Mouse (Mus musculus): ENCODE results near the gene Gm11042. TPM values are rescaled to one million over a fixed set of nuclear protein-coding genes. Genes with fewer than 3 reads are reported as not detected.

Gene Gm11042
- total and polyA plus RNA-seq, 3 experiments, result not detected

DNA sequence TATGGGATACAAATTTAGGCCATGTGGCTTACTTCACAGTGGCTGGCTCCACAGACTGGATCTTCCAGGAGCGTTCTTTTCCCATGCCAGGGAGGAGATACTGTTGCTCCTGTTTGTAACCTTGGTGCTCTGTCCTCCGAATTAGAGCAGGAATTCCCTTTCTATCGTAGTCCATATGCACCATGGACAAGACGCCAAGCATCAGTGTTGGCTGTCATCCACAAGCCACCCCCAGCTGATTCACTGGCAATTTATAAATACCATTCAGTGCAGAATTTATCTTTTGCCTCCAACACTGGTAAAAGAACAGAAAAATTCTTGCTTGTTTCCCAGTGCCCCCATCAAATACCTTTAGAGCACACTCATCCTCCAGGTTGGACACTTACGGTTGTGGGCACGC is 13.6 kb upstream of the Gm11042 start:
- no peak overlapping the region for H3K9ac ChIP-seq (ENCODE audit: control insufficient read depth, low read depth, low read length, poor library complexity, severe bottlenecking)
- H3K36me3 ChIP-seq (ENCODE audit: control insufficient read depth in 1 of 2, insufficient read depth in 2 of 2, low read length in 2 of 2), result no peaks in the 10 kb centered on the region
- H3K4me1 ChIP-seq (ENCODE audit: control insufficient read depth in 1 of 2, insufficient read depth in 2 of 2, low read length in 2 of 2), result no peaks in the 10 kb centered on the region
- no peak for DNase-seq (ENCODE audit: low read depth, low spot score)
- H3K27ac ChIP-seq (ENCODE audit: control insufficient read depth, low read depth, low read length), result no peak overlapping the region
- H3K4me3 ChIP-seq (ENCODE audit: control insufficient read depth in 1 of 2, insufficient read depth in 1 of 2, low read depth in 2 of 2, low read length in 2 of 2), result no peak overlapping the region
- TF ChIP-seq MAX (IDR thresholded peaks at IDR 0.05; ENCODE audit: low read length) (no peak), MXI1 (IDR thresholded peaks at IDR 0.05; ENCODE audit: low read depth, low read length) (no peak), MAZ (IDR thresholded peaks at IDR 0.05; ENCODE audit: low read depth, low read length) (no peak), GABPA (IDR thresholded peaks at IDR 0.05; ENCODE audit: low read depth, low read length) (no peak), USF1 (IDR thresholded peaks at IDR 0.05; ENCODE audit: low read depth, low read length) (no peak), CTCF (IDR thresholded peaks at IDR 0.05 in 2 of 3, conservative IDR thresholded peaks at IDR 0.05 in 1 of 3; ENCODE audit: control insufficient read depth in 1 of 3, insufficient read depth in 1 of 3, low read depth in 2 of 3, low read length in 3 of 3, poor library complexity in 1 of 3, severe bottlenecking in 1 of 3) (no peak), USF2 (IDR thresholded peaks at IDR 0.05; ENCODE audit: borderline replicate concordance in 1 of 2, insufficient read depth in 1 of 2, low read depth in 1 of 2, low read length in 2 of 2) (no peak), BHLHE40 (IDR thresholded peaks at IDR 0.05; ENCODE audit: borderline replicate concordance, low read depth, low read length) (no peak), NRF1 (IDR thresholded peaks at IDR 0.05; ENCODE audit: insufficient read depth, low read depth, low read length, poor library complexity, severe bottlenecking) (no peak), ETS1 (IDR thresholded peaks at IDR 0.05; ENCODE audit: low read depth, low read length) (no peak), EP300 (IDR thresholded peaks at IDR 0.05; ENCODE audit: low read depth in 1 of 2, low read length in 2 of 2) (no peak), MYC (IDR thresholded peaks at IDR 0.05; ENCODE audit: low read depth, low read length) (no peak), NELFE (IDR thresholded peaks at IDR 0.05; ENCODE audit: low read depth, low read length) (no peak)
- no peaks in the 10 kb centered on the region for H3K27me3 ChIP-seq (ENCODE audit: control insufficient read depth in 1 of 2, insufficient read depth in 2 of 2, low read length in 2 of 2)
- H3K9me3 ChIP-seq (replicated peaks; ENCODE audit: insufficient read depth, low read length), result no peaks in the 10 kb centered on the region
- no peaks in the 10 kb centered on the region for H3K79me2 ChIP-seq (ENCODE audit: control insufficient read depth, insufficient read depth, low read length, poor library complexity)

DNA sequence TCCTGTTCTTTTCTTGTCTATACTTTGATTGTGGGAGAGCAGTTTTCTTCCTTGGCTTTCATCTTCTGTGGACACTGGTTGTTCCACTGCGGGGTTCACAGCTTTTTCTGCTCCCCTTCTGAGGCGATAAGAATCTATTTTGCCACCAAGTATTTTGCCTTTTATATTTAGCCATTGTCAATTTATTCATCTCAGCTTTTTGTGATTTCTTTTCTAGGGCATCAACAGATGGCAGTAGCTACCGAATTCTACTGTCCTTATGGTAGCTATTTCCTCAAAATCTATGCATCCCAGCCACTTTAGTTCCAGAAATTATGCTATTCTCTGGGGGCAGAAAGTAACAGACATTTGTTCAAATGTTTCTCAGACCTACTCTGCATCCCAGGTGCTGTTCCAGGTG is 10.4 kb upstream of the Gm11042 start:
- Histone ChIP-seq H3K9ac (ENCODE audit: control insufficient read depth, low read depth, low read length, poor library complexity, severe bottlenecking) (no peak overlapping the region), H3K4me1 (ENCODE audit: control insufficient read depth in 1 of 2, insufficient read depth in 2 of 2, low read length in 2 of 2) (no peaks in the 10 kb centered on the region), H3K4me3 (ENCODE audit: control insufficient read depth in 1 of 2, insufficient read depth in 1 of 2, low read depth in 2 of 2, low read length in 2 of 2) (no peak overlapping the region), H3K79me2 (ENCODE audit: control insufficient read depth, insufficient read depth, low read length, poor library complexity) (no peaks in the 10 kb centered on the region), H3K27ac (ENCODE audit: control insufficient read depth, low read depth, low read length) (no peak overlapping the region), H3K9me3 (replicated peaks; ENCODE audit: insufficient read depth, low read length) (no peaks in the 10 kb centered on the region), H3K27me3 (ENCODE audit: control insufficient read depth in 1 of 2, insufficient read depth in 2 of 2, low read length in 2 of 2) (no peaks in the 10 kb centered on the region), H3K36me3 (ENCODE audit: control insufficient read depth in 1 of 2, insufficient read depth in 2 of 2, low read length in 2 of 2) (no peaks in the 10 kb centered on the region)
- TF ChIP-seq EP300 (IDR thresholded peaks at IDR 0.05; ENCODE audit: low read depth in 1 of 2, low read length in 2 of 2) (no peak), ZMIZ1 (IDR thresholded peaks at IDR 0.05; ENCODE audit: low read depth, low read length) (no peak), POLR2AphosphoS2 (IDR thresholded peaks at IDR 0.05; ENCODE audit: low read length) (no peak), TAL1 (IDR thresholded peaks at IDR 0.05; ENCODE audit: low read length) (no peak), CHD2 (IDR thresholded peaks at IDR 0.05; ENCODE audit: low read length) (no peak), MYC (IDR thresholded peaks at IDR 0.05; ENCODE audit: low read depth, low read length) (no peak), GATA1 (IDR thresholded peaks at IDR 0.05; ENCODE audit: low read depth, low read length) (no peak), GABPA (IDR thresholded peaks at IDR 0.05; ENCODE audit: low read depth, low read length) (no peak), USF1 (IDR thresholded peaks at IDR 0.05; ENCODE audit: low read depth, low read length) (no peak), MAFK (IDR thresholded peaks at IDR 0.05; ENCODE audit: borderline replicate concordance, low read depth, low read length) (no peak), MEF2A (IDR thresholded peaks at IDR 0.05; ENCODE audit: extremely low read depth, insufficient replicate concordance, low read depth, low read length, poor library complexity, severe bottlenecking) (no peak), E2F4 (IDR thresholded peaks at IDR 0.05; ENCODE audit: borderline replicate concordance, low read depth, low read length) (no peak), POLR2AphosphoS5 (IDR thresholded peaks at IDR 0.05; ENCODE audit: borderline replicate concordance, low read depth, low read length) (no peak), NELFE (IDR thresholded peaks at IDR 0.05; ENCODE audit: low read depth, low read length) (no peak), ZKSCAN1 (IDR thresholded peaks at IDR 0.05; ENCODE audit: low read depth, low read length) (no peak), ELF1 (IDR thresholded peaks at IDR 0.05; ENCODE audit: low read depth, low read length) (no peak)
- DNase-seq (ENCODE audit: low read depth, low spot score), result no peak

Data from MEL (cell line).